Mouse (Mus musculus): ENCODE data around the gene Rab3c.

- peak; percentile 22 for TF ChIP-seq USF1 (IDR thresholded peaks at IDR 0.05; ENCODE audit: low read depth)
- 0 out of 2 replicates have a peak, but pooled peaks have one; percentile 23 for TF ChIP-seq CEBPB (IDR thresholded peaks at IDR 0.05; ENCODE audit: insufficient read depth, poor library complexity, severe bottlenecking)
- no peak for TF ChIP-seq SRF (IDR thresholded peaks at IDR 0.05; ENCODE audit: control insufficient read depth, insufficient read length, low read depth)
- TF ChIP-seq POLR2A (IDR thresholded peaks at IDR 0.05; ENCODE audit: insufficient read length, low read depth): no peak
- peak in 2 of 3 experiments; percentile 89 to 93 for TF ChIP-seq MYOD1 (IDR thresholded peaks at IDR 0.05; ENCODE audit: control insufficient read depth in 1 of 3, insufficient read length in 2 of 3, low read depth in 2 of 3)
- TF ChIP-seq POLR2AphosphoS2 (IDR thresholded peaks at IDR 0.05; ENCODE audit: insufficient read length, low read depth): no peak
- no peak for TF ChIP-seq MAX (IDR thresholded peaks at IDR 0.05; ENCODE audit: low read depth)
- TF ChIP-seq REST (IDR thresholded peaks at IDR 0.05; ENCODE audit: insufficient read depth, insufficient read length): no peak
- TF ChIP-seq TCF12 (IDR thresholded peaks at IDR 0.05; ENCODE audit: insufficient read depth, poor library complexity, severe bottlenecking): no peak
- TF ChIP-seq E2F4 (IDR thresholded peaks at IDR 0.05; ENCODE audit: insufficient read depth): no peak
- TF ChIP-seq MYOG (IDR thresholded peaks at IDR 0.05; ENCODE audit: control insufficient read depth in 1 of 3, insufficient read depth in 1 of 3, insufficient read length in 2 of 3, low read depth in 2 of 3): no peak
Measured at GRCm38 (mm10) chr13:110062835-110063411, 217.9 kb downstream of the Rab3c start.
